Mouse (Mus musculus) bone marrow, adult 2 months (tissue): ENCODE results near the gene Gm20538. TPM values are rescaled to one million over a fixed set of nuclear protein-coding genes. Genes with fewer than 3 reads are reported as not detected.

Experiments used
- H3K27ac ChIP-seq: fragments of 200-500 bp; 2 replicates; pipeline ENCODE4 v1.5.1; 2012; ENCODE audit warnings: low read depth, mild to moderate bottlenecking, control low read depth, inconsistent platforms, low read length; ENCODE audit not compliant: control insufficient read depth, poor library complexity, insufficient read depth
- H3K4me1 ChIP-seq: fragments of 200-500 bp; 2 replicates; pipeline ENCODE4 v1.6.1; 2011; ENCODE audit warnings: low read length; ENCODE audit not compliant: control insufficient read depth, insufficient read depth
- H3K4me3 ChIP-seq: fragments of 200-500 bp; replicated peaks from 2 replicates; pipeline ENCODE3; 2011; ENCODE audit warnings: mild to moderate bottlenecking, low read depth, low read length, control low read depth; ENCODE audit not compliant: control insufficient read depth
- CTCF ChIP-seq: fragments of 200-500 bp; IDR thresholded peaks from 2 replicates; pipeline ENCODE4 v1.5.1; 2011; ENCODE audit warnings: low read length, control low read depth; ENCODE audit not compliant: control insufficient read depth, insufficient read depth
- POLR2A ChIP-seq: fragments of 200-500 bp; IDR thresholded peaks from 2 replicates; pipeline ENCODE4 v1.6.1; 2011; ENCODE audit warnings: low read depth, mild to moderate bottlenecking, control low read depth, low read length, borderline replicate concordance; ENCODE audit not compliant: control insufficient read depth
- WGBS: fragments of 180-500 bp; shearing (Covaris S2); methylation state at CpG from one replicate; pipeline ENCODE4 v1.1.7; 2018; 5-methylcytosine and 5-hydroxymethylcytosine counted together
- polyA plus RNA-seq: library from polyadenylated mRNA; stranded (reverse); fragments of >200 nt; gene quantifications from 2 replicates; pipeline ENCODE4 v1.2.4, GENCODE M21; 2011; ENCODE audit warnings: low replicate concordance; ENCODE audit not compliant: missing spikeins, insufficient read depth, insufficient read length

Gm20538 gene
- polyA plus RNA-seq, 1 experiment, result 9.8 TPM

DNA sequence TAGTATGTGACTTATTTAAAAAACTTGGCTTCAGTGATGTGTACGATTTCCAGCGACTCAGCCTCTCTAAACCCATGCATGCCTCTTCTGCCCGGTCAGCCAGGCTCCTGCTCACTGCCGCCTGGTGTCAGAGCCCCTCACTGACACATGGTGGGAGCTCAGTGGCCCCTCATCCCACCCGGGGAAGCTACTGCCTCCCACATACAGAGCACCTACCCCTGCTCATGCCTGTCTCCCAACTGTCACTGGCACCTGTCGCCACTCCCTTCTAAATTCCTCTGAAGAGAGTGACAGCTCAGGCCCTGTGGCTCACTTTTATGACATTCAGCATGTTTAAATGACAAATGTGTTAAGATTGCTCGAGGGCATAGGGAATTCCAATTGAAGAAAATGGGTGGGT is 23.6 kb upstream of the Gm20538 start:
- 86% methylated on average over 7 of the region's 7 CpGs for WGBS
- Histone ChIP-seq H3K4me3 (no peak overlapping the region), H3K27ac (no peak overlapping the region), H3K4me1 (peaks cover 4% of the 10 kb centered on the region)
- TF ChIP-seq CTCF, result no peak
- TF ChIP-seq POLR2A, result no peak

DNA sequence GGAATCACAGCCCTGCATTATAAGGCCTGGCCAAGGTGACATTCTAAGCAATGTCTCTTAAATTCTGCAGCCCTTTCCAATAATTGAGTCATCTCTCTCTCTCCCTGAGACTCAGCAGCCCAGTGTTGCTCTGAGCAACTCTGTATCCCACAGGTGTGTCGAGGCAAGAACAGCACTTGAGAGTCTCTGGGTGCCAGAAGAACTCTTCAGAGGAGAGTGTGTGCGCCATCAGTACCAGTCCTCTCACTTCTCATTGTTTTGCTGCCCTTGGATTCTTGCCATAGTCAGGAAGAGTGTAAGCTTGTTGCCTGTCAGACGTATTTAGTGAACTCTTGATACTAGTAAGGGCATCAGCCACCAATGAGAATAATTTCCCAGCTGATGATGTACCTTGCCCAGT is 15.1 kb upstream of the Gm20538 start:
- TF ChIP-seq CTCF (no peak), POLR2A (no peak)
- Histone ChIP-seq H3K27ac (no peak overlapping the region), H3K4me3 (no peak overlapping the region), H3K4me1 (no peaks in the 10 kb centered on the region; the same call in none of the 2 replicates)
- 89% methylated on average over 3 of the region's 3 CpGs for WGBS

DNA sequence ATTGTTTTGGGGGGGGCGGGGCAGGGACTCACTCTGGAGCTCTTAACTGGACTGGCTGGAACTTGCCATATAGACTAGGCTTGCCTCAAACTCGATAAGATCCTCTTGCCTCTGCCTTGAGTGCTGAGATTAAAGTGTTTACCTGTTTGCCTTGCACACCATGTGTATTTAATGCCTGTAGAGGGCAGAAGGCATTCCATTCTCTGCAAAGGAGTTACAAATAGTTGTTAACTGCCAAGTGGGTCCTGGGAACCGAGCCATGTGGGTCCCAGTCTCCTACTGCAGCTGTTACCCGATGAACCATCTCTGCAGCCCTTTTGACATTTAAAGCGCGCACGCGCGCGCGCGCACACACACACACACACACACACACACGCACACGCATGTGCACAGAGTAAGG is 11.4 kb upstream of the Gm20538 start:
- Histone ChIP-seq H3K27ac (no peak overlapping the region), H3K4me1 (no peaks in the 10 kb centered on the region; the same call in 1 of the 2 replicates), H3K4me3 (no peak overlapping the region)
- WGBS, result 91% methylated on average over 14 of the region's 14 CpGs
- no peak for TF ChIP-seq CTCF
- no peak for TF ChIP-seq POLR2A

DNA sequence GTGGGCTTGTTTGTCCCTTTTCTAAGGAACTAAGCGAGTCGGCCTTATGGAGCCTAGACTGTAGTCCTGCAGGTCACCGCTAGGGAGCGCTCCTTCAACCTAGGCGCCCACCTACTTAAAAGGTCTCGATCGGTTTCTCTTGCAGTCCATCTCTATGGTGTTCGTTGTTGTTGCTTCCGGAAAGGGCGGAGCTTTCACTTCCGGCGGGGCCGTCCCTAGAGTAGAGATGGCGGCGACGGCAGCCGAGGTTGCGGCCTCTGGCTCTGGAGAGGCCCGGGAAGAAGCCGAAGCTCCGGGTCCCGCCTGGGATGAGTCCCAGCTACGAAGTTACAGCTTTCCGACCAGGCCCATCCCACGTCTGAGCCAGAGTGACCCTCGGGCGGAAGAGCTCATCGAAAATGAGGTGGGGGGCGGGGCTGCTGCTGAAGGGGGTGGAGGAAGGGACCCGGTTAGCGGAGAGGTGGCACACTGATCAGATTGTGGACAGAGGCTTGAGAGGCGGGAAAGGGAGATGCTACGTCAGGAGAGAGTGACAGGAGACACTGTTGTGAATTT is 10.1 kb upstream of the Gm20538 start, which contains the start of gene Hif1an:
TSS of gene Hif1an (plus strand) at position 199 of the 555 bp plus-strand sequence.
- no peaks in the 10 kb centered on the region; the same call in 1 of the 2 replicates for H3K4me1 ChIP-seq
- WGBS, result under 1% methylated on average over 33 of the region's 33 CpGs
- peak within 1 kb of the TSS; percentile 69 for H3K4me3 ChIP-seq
- peak within 1 kb of the TSS; percentile 36; the same call in 1 of the 2 replicates for H3K27ac ChIP-seq
- TF ChIP-seq CTCF (peak; percentile 93), POLR2A (peak; percentile 73; the same call in 1 of the 2 replicates)

DNA sequence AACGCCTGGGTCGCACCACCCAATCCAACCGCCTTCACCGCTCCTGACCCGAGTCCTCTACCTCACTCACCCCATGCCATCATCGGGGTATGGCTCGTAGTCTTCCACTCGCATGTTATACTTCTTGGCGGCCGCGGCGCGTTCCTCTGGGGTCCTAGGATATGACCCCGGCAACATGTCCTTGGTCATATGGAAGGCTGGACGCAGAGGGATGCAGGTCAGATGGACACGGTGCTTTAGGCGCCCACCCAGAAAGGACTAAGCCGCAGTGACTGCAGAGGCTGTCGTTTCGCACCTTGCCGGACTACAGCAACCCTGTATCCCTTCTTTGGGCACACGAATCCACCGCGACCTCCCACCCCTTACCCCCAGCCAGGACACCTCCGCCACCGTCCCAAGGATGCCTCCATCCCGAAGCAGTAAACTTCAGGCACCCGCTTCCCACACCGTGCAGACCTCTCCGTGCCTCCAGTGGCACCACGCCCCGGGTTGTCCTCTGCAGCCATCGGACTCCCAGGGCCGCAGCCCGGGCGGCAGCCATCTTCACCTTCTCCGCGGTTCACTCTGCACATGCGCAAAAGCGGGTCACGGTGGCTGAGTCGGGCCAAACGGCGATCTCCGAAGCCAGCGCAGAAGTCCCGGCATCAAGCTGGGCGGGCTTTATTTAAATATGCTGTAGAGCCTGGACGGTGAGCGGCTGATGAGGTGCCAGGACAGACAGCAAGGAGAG is 2.4 kb upstream of the Gm20538 start, which contains the start of gene Ndufb8:
TSS of gene Ndufb8 (minus strand) at position 580 of the 730 bp plus-strand sequence.
- WGBS, result under 1% methylated on average over 50 of the region's 50 CpGs
- peak within 1 kb of the TSS; percentile 98 for H3K4me3 ChIP-seq
- peak within 1 kb of the TSS; percentile 32; the same call in 1 of the 2 replicates for H3K27ac ChIP-seq
- no peaks in the 10 kb centered on the region for H3K4me1 ChIP-seq
- TF ChIP-seq CTCF, result peak; percentile 25; the same call in 1 of the 2 replicates
- peak; percentile 91; the same call in 1 of the 2 replicates for TF ChIP-seq POLR2A

DNA sequence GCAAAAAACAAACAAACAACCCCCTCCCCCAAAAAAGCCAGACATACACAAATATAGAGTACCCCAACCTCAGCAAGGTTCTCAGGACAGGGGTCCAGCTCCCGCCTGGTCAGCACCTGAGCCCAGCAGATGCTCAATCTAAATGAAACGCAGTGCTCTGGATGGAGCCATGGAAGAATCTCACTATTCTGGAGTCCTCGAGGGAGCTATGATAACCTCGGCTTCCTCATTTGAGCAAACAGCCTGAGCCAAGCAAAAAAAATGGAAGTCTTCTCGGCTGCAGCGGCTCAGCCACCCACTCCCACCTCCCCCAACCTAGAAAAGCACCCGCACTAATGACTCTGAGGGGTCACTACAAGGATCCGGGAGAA is 1.8 kb upstream of the Gm20538 start:
- 3% methylated on average over 8 of the region's 8 CpGs for WGBS
- peak overlapping the region; percentile 32; the same call in 1 of the 2 replicates for H3K27ac ChIP-seq
- no peak for TF ChIP-seq CTCF
- no peak for TF ChIP-seq POLR2A
- peak overlapping the region; percentile 98 for H3K4me3 ChIP-seq
- no peaks in the 10 kb centered on the region for H3K4me1 ChIP-seq

DNA sequence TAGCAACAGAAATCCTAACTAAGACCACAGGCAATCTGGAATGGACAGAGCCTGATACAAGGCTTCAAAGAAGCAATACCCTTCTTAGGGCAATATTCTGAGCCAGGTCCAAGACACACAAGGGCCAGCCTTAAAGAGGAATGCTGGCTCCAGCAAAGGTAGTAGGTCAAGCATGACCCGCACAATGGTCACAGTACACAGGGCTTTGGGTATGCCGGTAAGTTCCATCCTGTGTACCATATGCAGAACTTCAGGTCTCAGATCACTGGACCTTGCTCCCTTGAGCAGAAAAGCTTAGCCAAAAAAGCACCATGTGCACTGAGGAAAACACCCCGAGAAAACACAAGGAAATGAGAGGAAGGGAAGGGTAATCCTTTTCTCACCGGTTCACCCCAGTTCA is 655 bp upstream of the Gm20538 start:
- H3K27ac ChIP-seq, result no peak overlapping the region
- no peak for TF ChIP-seq POLR2A
- no peaks in the 10 kb centered on the region for H3K4me1 ChIP-seq
- no peak overlapping the region for H3K4me3 ChIP-seq
- WGBS, result 90% methylated on average over 4 of the region's 4 CpGs

DNA sequence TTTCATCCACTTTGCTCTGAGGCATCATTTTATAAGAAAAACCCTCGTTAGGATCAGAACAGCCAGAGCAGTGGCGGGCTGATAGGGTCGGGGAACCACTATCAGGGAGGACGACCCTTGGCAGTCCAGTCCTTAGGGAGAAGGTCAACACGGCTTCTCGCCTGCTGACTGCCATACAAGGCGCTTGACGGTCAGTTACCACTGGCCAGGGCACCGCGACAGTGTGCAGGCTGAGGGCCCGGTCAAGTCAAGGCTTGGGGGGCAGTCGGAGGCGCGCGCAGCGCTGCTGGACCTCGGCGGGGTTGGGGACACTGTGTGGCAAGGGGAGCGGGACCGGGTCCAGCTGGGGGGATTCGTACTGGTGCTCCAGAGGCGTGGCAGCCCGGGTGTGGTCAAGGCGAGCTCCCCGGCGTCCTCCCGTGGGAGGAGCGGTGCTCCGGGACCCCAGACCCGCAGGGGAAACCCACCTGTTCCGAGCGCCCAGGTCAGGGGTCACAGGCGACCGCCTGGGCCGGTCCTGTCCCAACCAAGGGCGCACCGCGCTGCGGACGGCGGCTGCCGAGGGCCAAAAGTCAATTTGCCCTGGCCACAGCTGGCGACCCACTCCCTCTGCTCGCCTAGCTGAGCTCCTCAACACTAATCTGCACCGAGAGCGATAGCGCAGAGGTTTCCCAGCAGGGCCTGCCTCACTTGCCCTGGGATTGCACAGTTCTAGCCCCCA is 7.2 kb downstream of the Gm20538 start, which contains the start of gene Sec31b:
TSS of gene Sec31b (minus strand) at position 544 of the 721 bp plus-strand sequence.
- no peak for TF ChIP-seq CTCF
- TF ChIP-seq POLR2A, result no peak
- 5% methylated on average over 47 of the region's 47 CpGs for WGBS
- H3K27ac ChIP-seq, result 0 out of 2 replicates have a peak within 1 kb of the TSS, but pooled peaks have one; percentile 8
- no peaks in the 10 kb centered on the region; the same call in 1 of the 2 replicates for H3K4me1 ChIP-seq
- peak within 1 kb of the TSS; percentile 57 for H3K4me3 ChIP-seq
